Mouse (Mus musculus) E14TG2a.4 (cell line): ENCODE measurements around the gene Chst13.

ENCODE experiments used
- CTCF ChIP-seq: conservative IDR thresholded peaks from 2 replicates; pipeline ENCODE4 v1.5.1; 2014; ENCODE audit warnings: low read length
- POU5F1 ChIP-seq: IDR thresholded peaks from 2 replicates; pipeline ENCODE4 v1.6.1; 2014; ENCODE audit warnings: low read length, borderline replicate concordance

- TF ChIP-seq CTCF (no peak), POU5F1 (no peak)
These were observed 9.0 kb downstream of the Chst13 start for GRCm38 (mm10) chr6:90315961-90316360.
